Mouse (Mus musculus) stomach, adult 2 months (tissue): ENCODE results near the gene Defb45. TPM values are rescaled to one million over a fixed set of nuclear protein-coding genes. Genes with fewer than 3 reads are reported as not detected.

Experiments
- polyA plus RNA-seq: library from polyadenylated mRNA; depleted of rRNA; stranded (reverse); fragments of >200 nt; gene quantifications from 2 replicates; pipeline ENCODE4 v1.2.3, GENCODE M21; 2012; rRNA removed

Gene Defb45
- not detected in 2 replicates for polyA plus RNA-seq

GRCm38 (mm10) chr2:152599299-152599698 is at the start of gene Defb45:
TSS of gene Defb45 (minus strand) at chr2:152599399.

DNA sequence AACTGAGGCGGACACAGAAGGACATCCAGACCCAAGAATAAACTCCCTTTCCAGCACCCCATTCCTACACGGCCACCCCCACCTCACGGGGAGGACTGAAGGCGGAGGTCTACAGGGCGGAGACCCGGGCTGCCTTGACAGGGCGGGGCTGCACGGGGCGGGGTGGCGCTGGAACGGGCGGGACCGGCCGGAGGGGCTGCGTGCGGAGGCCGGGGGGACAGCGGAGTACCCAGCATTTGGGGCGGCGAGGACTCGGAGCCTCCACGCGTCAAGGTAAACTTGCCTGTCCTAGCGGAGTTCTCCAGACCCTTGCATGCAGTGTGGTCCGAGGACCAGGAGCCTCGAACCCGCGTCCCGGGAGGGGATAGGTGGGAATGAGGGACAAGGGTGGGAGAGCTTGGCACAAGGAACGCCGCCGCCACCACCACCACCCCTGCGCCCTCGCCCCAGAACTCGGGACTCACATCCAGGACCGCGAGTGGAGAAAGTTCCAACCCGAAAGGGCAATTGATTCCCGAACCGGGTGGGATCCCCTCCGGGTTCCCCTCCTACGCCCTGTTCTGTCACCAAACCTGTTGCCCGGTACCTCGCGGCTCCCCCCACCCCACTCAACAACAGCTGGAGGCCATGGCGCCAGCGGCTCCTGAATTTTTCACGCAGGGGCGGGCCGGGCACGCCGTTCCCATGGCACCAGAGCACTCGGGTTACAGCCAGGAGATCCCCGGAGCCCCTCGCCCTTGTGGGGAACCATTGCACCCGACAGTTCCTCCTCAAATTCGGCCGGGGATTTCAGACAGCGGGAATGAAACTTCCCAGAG is 27.8 kb upstream of the Defb45 start, which contains the start of gene Rem1:
Gene Rem1, plus strand, starts transcription at position 178 of the 818 bp plus-strand sequence.

GRCm38 (mm10) chr2:152622953-152623352 is 23.8 kb upstream of the Defb45 start, which contains the start of gene Defb25:
TSS of gene Defb25 (minus strand) at chr2:152623053.

DNA sequence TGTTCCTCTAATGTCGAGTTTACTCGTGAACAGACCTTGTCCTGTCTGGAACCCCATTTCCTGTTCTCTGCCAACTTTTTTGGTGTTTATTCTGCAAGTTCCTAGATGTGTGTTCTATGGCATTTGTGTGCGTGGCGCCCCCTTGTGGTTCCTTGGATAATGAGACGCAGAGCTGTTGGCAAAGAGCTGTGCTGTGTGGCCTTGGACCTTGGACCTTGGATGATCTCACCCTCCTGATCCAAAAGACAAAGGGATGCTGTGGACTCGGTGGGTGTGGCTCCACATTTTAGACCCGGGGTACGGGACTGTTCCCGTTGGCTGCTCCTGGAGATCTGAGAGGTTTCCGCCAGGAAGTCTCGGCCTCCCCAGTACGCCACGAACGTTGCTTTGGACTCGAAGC is 4.9 kb upstream of the Defb45 start, which contains the start of gene Defb36:
Gene Defb36, plus strand, starts transcription at position 271 of the 400 bp plus-strand sequence.

DNA sequence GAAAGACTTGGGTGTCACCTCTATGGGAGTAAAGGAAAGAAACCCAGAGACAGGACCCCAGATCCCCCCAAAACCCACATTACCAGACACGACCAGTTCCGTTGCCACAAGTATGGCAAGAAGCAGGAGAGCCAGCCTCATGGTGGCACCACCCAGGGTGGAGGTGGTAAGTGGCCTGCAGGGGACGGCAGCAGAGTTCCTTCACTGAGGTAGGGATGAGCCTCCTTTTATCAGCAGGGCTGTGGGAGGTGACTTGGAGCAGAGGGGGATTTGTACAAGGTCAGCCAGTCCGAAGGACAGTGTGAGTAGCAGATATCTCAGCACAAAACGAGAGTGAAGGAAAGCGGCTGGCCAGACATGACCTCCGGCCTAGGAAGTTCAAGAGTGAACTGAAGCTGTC is 19.1 kb downstream of the Defb45 start, which contains the start of gene Defb19:
Gene Defb19, minus strand, starts transcription at position 206 of the 400 bp plus-strand sequence.

DNA sequence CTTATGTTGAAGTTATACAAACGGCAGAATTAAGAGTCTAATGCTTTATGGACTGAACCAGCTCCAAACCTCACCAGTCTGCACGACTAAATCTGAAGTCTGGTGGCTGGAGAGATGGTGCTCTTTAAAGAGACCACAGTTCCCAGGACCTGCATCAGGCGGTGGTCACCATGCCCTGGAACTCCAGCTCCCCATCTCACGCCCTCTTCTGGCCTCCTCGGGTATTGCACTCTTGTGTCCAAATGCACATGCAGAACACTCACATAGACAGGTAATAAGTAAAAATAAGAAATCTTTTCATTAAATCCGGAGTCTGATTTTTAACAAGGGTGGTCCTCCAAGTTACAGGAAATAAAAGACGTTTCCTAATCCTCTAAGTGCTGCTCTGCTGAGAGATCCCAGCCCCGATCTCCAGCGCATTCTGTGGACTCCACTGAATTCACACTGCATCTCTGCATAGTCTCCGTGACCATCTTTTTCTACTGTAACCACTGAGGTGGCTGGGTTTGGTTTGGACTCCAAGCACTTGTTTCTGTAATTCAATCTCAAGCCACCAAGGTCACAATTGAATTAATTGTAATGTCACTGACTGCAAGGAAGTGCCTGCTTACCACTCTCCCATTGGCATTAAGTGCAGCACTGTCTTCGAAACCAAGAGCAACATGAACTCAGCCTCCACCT is 26.9 kb downstream of the Defb45 start, which contains the start of gene Defb21:
Gene Defb21, plus strand, starts transcription at position 631 of the 681 bp plus-strand sequence.

DNA sequence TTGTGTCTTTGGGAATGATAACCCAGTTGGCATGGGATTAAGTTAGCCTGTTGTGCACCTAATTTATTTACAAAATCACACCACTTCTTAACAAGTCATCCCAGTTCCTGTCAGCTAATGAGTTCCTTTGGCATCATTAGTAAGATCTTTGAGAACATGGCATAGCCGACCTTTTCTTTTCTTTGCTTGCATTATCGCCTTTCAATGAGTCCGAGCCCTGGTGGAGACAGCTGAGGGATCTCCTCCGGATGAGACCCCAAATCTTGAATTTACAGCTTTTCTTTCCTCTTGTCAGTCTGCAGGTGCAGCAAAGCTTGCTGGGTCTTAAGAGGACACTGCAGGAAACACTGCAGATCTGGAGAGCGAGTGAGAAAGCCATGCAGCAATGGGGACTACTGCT is 30.2 kb downstream of the Defb45 start, which contains the start of gene Gm17416:
Gene Gm17416, plus strand, starts transcription at position 301 of the 400 bp plus-strand sequence.

Other genes with a start within 250 kb of the Defb45 start
- 0.22 and 0.56 TPM in 2 replicates for gene Nrsn2, start 222.8 kb downstream of the Defb45 start, polyA plus RNA-seq
- gene Sox12, start 201.3 kb downstream of the Defb45 start, polyA plus RNA-seq = 3.7 and 4.3 TPM in 2 replicates
- gene Zcchc3, start 184.4 kb downstream of the Defb45 start, polyA plus RNA-seq = 1.3 and 1.4 TPM in 2 replicates
- 0.26 TPM in 1 of 2 replicates, not detected in the other for gene 6820408C15Rik, start 183.8 kb downstream of the Defb45 start, polyA plus RNA-seq
- gene Defb23, start 134.8 kb downstream of the Defb45 start, polyA plus RNA-seq = 0.23 TPM in 1 of 2 replicates, not detected in the other
- 1.2 TPM in 1 of 2 replicates, not detected in the other for gene Defb20, start 122.3 kb downstream of the Defb45 start, polyA plus RNA-seq
- 0.31 TPM in 1 of 2 replicates, not detected in the other for gene Defb22, start 109.3 kb downstream of the Defb45 start, polyA plus RNA-seq
- gene Defb26, start 87.7 kb downstream of the Defb45 start, polyA plus RNA-seq = not detected in 2 replicates
- gene Defb28, start 81.1 kb downstream of the Defb45 start, polyA plus RNA-seq = 0.39 TPM in 1 of 2 replicates, not detected in the other
- gene Defb29, start 59.3 kb downstream of the Defb45 start, polyA plus RNA-seq = not detected in 2 replicates
- not detected in 2 replicates for gene Gm17416, start 30.1 kb downstream of the Defb45 start, polyA plus RNA-seq
- not detected in 2 replicates for gene Defb21, start 26.7 kb downstream of the Defb45 start, polyA plus RNA-seq
- not detected in 2 replicates for gene Defb19, start 19.1 kb downstream of the Defb45 start, polyA plus RNA-seq
- not detected in 2 replicates for gene Defb36, start 4.9 kb upstream of the Defb45 start, polyA plus RNA-seq
- 3.2 TPM in 1 of 2 replicates, not detected in the other for gene Defb25, start 23.7 kb upstream of the Defb45 start, polyA plus RNA-seq
- gene Rem1, start 27.6 kb upstream of the Defb45 start, polyA plus RNA-seq = 6.7 and 10.2 TPM in 2 replicates
- gene H13, start 70.1 kb upstream of the Defb45 start, polyA plus RNA-seq = 70.4 and 121 TPM in 2 replicates
- 0.67 and 1.0 TPM in 2 replicates for gene Mcts2, start 87.6 kb upstream of the Defb45 start, polyA plus RNA-seq
- 694 and 877 TPM in 2 replicates for gene Id1, start 136.9 kb upstream of the Defb45 start, polyA plus RNA-seq
- gene Cox4i2, start 154.8 kb upstream of the Defb45 start, polyA plus RNA-seq = 1.8 and 3.3 TPM in 2 replicates
- gene Bcl2l1, start 232.3 kb upstream of the Defb45 start, polyA plus RNA-seq = 30.1 and 30.6 TPM in 2 replicates
- gene Tpx2, start 248.6 kb upstream of the Defb45 start, polyA plus RNA-seq = 0.28 and 0.78 TPM in 2 replicates